Mouse (Mus musculus) ES-Bruce4 (cell line): ENCODE results near the gene Vmac.

ENCODE experiments used
- CTCF ChIP-seq: IDR thresholded peaks from one replicate; pipeline ENCODE4 v1.8.1; 2011; ENCODE audit warnings: low read depth, low read length
- EP300 ChIP-seq: IDR thresholded peaks from 2 replicates; pipeline ENCODE4 v1.6.1; 2011; ENCODE audit warnings: low read depth, low read length; ENCODE audit not compliant: insufficient read depth
- POLR2A ChIP-seq: IDR thresholded peaks from one replicate; pipeline ENCODE4 v1.8.1; 2011; ENCODE audit warnings: low read length; ENCODE audit not compliant: insufficient read depth

GRCm38 (mm10) chr17:56764474-56765354 is 46.9 kb upstream of the Vmac start, which contains the start of gene Dus3l:
- no peak for TF ChIP-seq EP300
- no peak for TF ChIP-seq CTCF
- peak; percentile 52 for TF ChIP-seq POLR2A
